10 mouse cellular contexts compared by ENCODE assay signal in the genomic region with DNA sequence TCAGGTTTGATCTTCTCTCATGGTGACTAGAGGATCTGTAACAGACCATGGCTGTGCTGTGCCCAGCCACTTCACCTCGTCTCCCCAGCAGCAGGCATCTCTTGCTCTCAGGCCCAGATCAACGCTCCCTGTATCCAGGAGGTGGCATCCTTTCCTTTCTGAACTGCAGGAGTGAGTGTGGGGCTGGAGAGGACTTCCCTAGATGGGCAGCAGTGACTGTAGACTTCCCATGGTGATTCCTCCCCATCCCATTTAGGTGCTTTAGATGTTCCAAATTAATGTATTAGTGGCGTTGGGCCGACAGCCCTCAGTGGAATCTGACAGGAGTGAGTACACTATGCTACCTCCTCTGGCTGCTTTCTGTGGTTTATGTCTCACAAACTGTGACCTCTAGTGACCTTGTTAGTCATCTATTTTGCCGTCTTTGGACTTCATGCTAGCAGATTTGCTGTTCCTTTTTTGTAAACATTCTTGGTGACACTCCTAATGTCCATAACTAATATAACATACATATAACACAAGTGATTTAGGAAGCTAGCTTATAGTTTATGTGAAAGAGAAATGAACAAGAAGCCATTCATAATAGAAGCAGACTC.
A peak's percentile ranks its signal among the peaks of the same experiment; 100 is the strongest.
DNase-seq lines count a peak whose midpoint lies in the region; ATAC-seq and TF ChIP-seq lines count a peak whose summit lies in the region.
"Had no signal": no experiment of that assay in that cellular context is flagged by ENCODE, and none has a peak within 500 bp of the region (broad histone marks: within the 10 kb centered on the region; RNA-seq: fewer than 3 reads in every experiment).

No protein-coding gene starts in this region.

- peak overlapping the region; percentile 72; the same call in 1 of the 2 replicates for H3K27ac ChIP-seq in liver, adult 2 months (replicated peaks; ENCODE audit: insufficient read depth, low read depth, low read length)
- H3K27ac ChIP-seq in cortical plate, adult 2 months (ENCODE audit: insufficient read depth, low read length), result no peak overlapping the region
- H3K27ac ChIP-seq: hindbrain, embryonic 15.5 days; lung, embryonic 15.5 days had no signal

- no peak overlapping the region for H3K4me3 ChIP-seq in liver, adult 2 months (ENCODE audit: insufficient read depth, low read depth, low read length)
- no peak overlapping the region for H3K4me3 ChIP-seq in cortical plate, adult 2 months (ENCODE audit: insufficient read depth, low read length)
- H3K4me3 ChIP-seq: hindbrain, embryonic 15.5 days; lung, embryonic 15.5 days had no signal

- peaks cover 36% of the 10 kb centered on the region for H3K36me3 ChIP-seq in liver, adult 2 months (ENCODE audit: control insufficient read depth, insufficient read depth, low read length)

- peaks cover 3% of the 10 kb centered on the region; the same call in 1 of the 2 replicates for H3K4me1 ChIP-seq in liver, adult 2 months (ENCODE audit: control insufficient read depth, insufficient read depth, low read length)
- peaks cover 9% of the 10 kb centered on the region for H3K4me1 ChIP-seq in cortical plate, adult 2 months (ENCODE audit: control insufficient read depth, insufficient read depth, low read length)

- no peaks in the 10 kb centered on the region for H3K27me3 ChIP-seq in liver, adult 2 months (ENCODE audit: control insufficient read depth, insufficient read depth, low read length)
- H3K27me3 ChIP-seq: hindbrain, embryonic 15.5 days; lung, embryonic 15.5 days had no signal

- DNase-seq in adrenal gland, postnatal 14 days, result peak; percentile 23
- no peak for DNase-seq in adrenal gland, postnatal 4 days (ENCODE audit: low spot score in 2 of 2)
- DNase-seq in liver, adult 2 months (ENCODE audit: extremely low read depth, low read depth, low spot score), result peak; percentile 26
- DNase-seq in liver, result no peak
- DNase-seq in ovary, postnatal 14 days (ENCODE audit: low spot score), result no peak
- DNase-seq in cerebellum, adult 9-11 months, result no peak

- TF ChIP-seq CTCF in liver, adult 2 months (IDR thresholded peaks at IDR 0.05; ENCODE audit: low read depth, low read length), result peak; percentile 30; the same call in 1 of the 2 replicates
- TF ChIP-seq CTCF in cortical plate, adult 2 months (IDR thresholded peaks at IDR 0.05; ENCODE audit: extremely low read depth, insufficient read depth, low read length), result peak; percentile 54

- WGBS in liver, adult 2 months, result 84% methylated on average over 5 of the region's 5 CpGs

- H3K79me2 ChIP-seq in liver, adult 2 months (ENCODE audit: control insufficient read depth, insufficient read depth, low read length), result no peaks in the 10 kb centered on the region

- no peak overlapping the region for H3K9ac ChIP-seq in liver, adult 2 months (ENCODE audit: low read depth, low read length)
- H3K9ac ChIP-seq: hindbrain, embryonic 15.5 days; lung, embryonic 15.5 days had no signal

- ATAC-seq in megakaryocyte progenitor cell, adult 5-6 weeks (replicated peaks; ENCODE audit: poor library complexity), result peak; percentile 45

- no peak for TF ChIP-seq POLR2A in liver, adult 2 months (IDR thresholded peaks at IDR 0.05; ENCODE audit: extremely low read depth, insufficient read depth, low read length)
- no peak for TF ChIP-seq POLR2A in cortical plate, adult 2 months (IDR thresholded peaks at IDR 0.05; ENCODE audit: extremely low read depth, insufficient read depth, low read length)

Comparison
In these comparisons a context has a peak if more than half of its experiments do, and no peak if none do; other contexts are left out.
1. DNase-seq: peak in adrenal gland, postnatal 14 days (single experiment) and liver, adult 2 months (single experiment); none in adrenal gland, postnatal 4 days (0 of 2), liver (single experiment), ovary, postnatal 14 days (single experiment) and cerebellum, adult 9-11 months (single experiment).